Mouse (Mus musculus): ENCODE results near the gene Tmco5.

GRCm38 (mm10) chr2:116893988-116894363 lies 15.5 kb downstream of the Tmco5 start:
- TF ChIP-seq FLI1 (IDR thresholded peaks at IDR 0.05; ENCODE audit: low read length) (no peak), GATA1 (IDR thresholded peaks at IDR 0.05; ENCODE audit: borderline replicate concordance, low read length) (no peak)
